Mouse (Mus musculus): ENCODE data around the gene Cbll1. TPM values are rescaled to one million over a fixed set of nuclear protein-coding genes. Genes with fewer than 3 reads are reported as not detected.

Gene Cbll1
- 5.0 TPM for polyA plus RNA-seq (2014; fragmentation: Illumina TruSeq; extraction: RNeasy Lipid Tissue Mini Kit (QIAGEN cat#74804); ENCODE audit: insufficient read depth, low read depth, low replicate concordance)

DNA sequence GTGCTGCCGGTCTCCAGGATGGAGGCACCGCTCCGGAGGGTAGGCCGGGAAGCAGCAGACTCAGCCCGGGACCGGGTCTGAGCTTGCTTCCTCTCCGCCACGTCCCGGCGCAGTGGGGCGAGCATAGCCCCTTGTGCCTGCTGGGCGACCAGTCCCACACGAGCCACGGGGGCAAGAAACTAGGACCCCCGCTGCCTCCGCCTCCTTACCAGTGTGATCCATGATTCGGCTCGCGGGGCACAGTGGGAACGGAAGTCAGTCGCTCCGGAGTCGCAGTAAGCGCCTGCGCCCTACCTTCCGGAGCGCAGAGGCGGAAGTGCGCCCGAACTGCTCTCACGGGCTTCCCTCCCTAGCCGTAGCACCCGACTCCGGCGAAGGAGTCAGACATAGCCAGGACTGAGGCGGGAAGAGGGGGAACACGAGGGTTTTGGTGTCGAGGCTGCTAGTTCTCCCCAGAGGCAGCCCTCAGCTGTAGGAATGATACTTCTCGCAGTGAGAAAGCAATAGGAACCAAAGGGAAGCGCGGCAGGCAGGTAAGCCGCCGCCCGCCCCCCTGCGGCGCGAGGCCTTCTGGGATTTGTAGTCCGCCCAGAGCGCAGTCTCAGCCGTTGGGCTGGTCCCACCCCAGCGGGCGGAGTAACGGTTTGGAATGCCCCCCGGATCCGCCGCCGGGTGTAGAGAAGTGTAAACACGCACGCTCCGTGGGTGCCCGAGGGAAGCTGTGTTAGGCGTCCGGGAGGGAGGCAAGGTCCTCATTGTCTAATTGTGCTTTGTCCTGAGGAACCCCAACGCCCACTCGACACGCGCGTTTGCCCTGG lies at the start of gene Cbll1:
Cbll1 (minus strand) TSS at position 303 of the 818 bp plus-strand sequence.

Other genes with a start within 250 kb of the Cbll1 start
- 28.6 TPM for gene Lamb1, start 234.4 kb downstream of the Cbll1 start, polyA plus RNA-seq (2014; fragmentation: Illumina TruSeq; extraction: RNeasy Lipid Tissue Mini Kit (QIAGEN cat#74804); ENCODE audit: insufficient read depth, low read depth, low replicate concordance)
- 47.5 TPM for gene Dld, start 148.2 kb downstream of the Cbll1 start, polyA plus RNA-seq (2014; fragmentation: Illumina TruSeq; extraction: RNeasy Lipid Tissue Mini Kit (QIAGEN cat#74804); ENCODE audit: insufficient read depth, low read depth, low replicate concordance)
- 0.11 TPM for gene Slc26a3, start 108.7 kb downstream of the Cbll1 start, polyA plus RNA-seq (2014; fragmentation: Illumina TruSeq; extraction: RNeasy Lipid Tissue Mini Kit (QIAGEN cat#74804); ENCODE audit: insufficient read depth, low read depth, low replicate concordance)
- 1.4 TPM for gene Slc26a4, start 60.4 kb upstream of the Cbll1 start, polyA plus RNA-seq (2014; fragmentation: Illumina TruSeq; extraction: RNeasy Lipid Tissue Mini Kit (QIAGEN cat#74804); ENCODE audit: insufficient read depth, low read depth, low replicate concordance)
- 25.0 TPM for gene Bcap29, start 135.0 kb upstream of the Cbll1 start, polyA plus RNA-seq (2014; fragmentation: Illumina TruSeq; extraction: RNeasy Lipid Tissue Mini Kit (QIAGEN cat#74804); ENCODE audit: insufficient read depth, low read depth, low replicate concordance)
- gene Dus4l, start 155.2 kb upstream of the Cbll1 start, polyA plus RNA-seq (2014; fragmentation: Illumina TruSeq; extraction: RNeasy Lipid Tissue Mini Kit (QIAGEN cat#74804); ENCODE audit: insufficient read depth, low read depth, low replicate concordance): 7.5 TPM
- gene Cog5, start 155.3 kb upstream of the Cbll1 start, polyA plus RNA-seq (2014; fragmentation: Illumina TruSeq; extraction: RNeasy Lipid Tissue Mini Kit (QIAGEN cat#74804); ENCODE audit: insufficient read depth, low read depth, low replicate concordance): 14.2 TPM
- gene Gpr22, start 214.3 kb upstream of the Cbll1 start, polyA plus RNA-seq (2014; fragmentation: Illumina TruSeq; extraction: RNeasy Lipid Tissue Mini Kit (QIAGEN cat#74804); ENCODE audit: insufficient read depth, low read depth, low replicate concordance): not detected